Mouse (Mus musculus): Measurements from ENCODE around the gene Tada3. TPM values are rescaled to one million over a fixed set of nuclear protein-coding genes. Genes with fewer than 3 reads are reported as not detected.

The Tada3 gene
- total and polyA plus RNA-seq, 2 experiments from 2014 or later: 31.0 to 74.0 TPM

GRCm38 (mm10) chr6:113380480-113380879 is 2.8 kb upstream of the Tada3 start:
- DNase-seq (ENCODE audit: low spot score) (no peak), ATAC-seq (ENCODE audit: low FRiP score) (no peak)
- 92% methylated on average over 11 of the region's 11 CpGs for WGBS
- no peak overlapping the region for H3K9ac ChIP-seq (replicated peaks; ENCODE audit: low read length, poor library complexity, severe bottlenecking)
- H3K4me3 ChIP-seq (ENCODE audit: low read depth, low read length): no peak overlapping the region
- H3K27ac ChIP-seq (ENCODE audit: low read depth, low read length): no peak overlapping the region
- H3K27me3 ChIP-seq (ENCODE audit: insufficient read depth, low read length): no peaks in the 10 kb centered on the region
- no peaks in the 10 kb centered on the region; the same call in 1 of the 2 replicates for H3K4me1 ChIP-seq (ENCODE audit: insufficient read depth, low read length)
- peak; percentile 14; the same call in 1 of the 2 replicates for TF ChIP-seq CTCF (IDR thresholded peaks at IDR 0.05)
- no peaks in the 10 kb centered on the region for H3K9me3 ChIP-seq (ENCODE audit: low read length)
- H3K4me2 ChIP-seq (ENCODE audit: low read depth, low read length, poor library complexity, severe bottlenecking): no peak overlapping the region
- H3K36me3 ChIP-seq (ENCODE audit: insufficient read depth, low read length): peaks cover 32% of the 10 kb centered on the region

- no peak for DNase-seq (ENCODE audit: low spot score)
- no peak for ATAC-seq (ENCODE audit: low FRiP score)
- WGBS: 85% methylated on average over 6 of the region's 6 CpGs
- H3K4me3 ChIP-seq (ENCODE audit: low read depth, low read length): peak overlapping the region; percentile 99; the same call in 1 of the 2 replicates
- H3K27ac ChIP-seq (ENCODE audit: low read depth, low read length): no peak overlapping the region
- H3K4me1 ChIP-seq (ENCODE audit: insufficient read depth, low read length): no peaks in the 10 kb centered on the region; the same call in 1 of the 2 replicates
- peaks cover 33% of the 10 kb centered on the region for H3K36me3 ChIP-seq (ENCODE audit: insufficient read depth, low read length)
- H3K4me2 ChIP-seq (ENCODE audit: low read depth, low read length, poor library complexity, severe bottlenecking): peak overlapping the region; percentile 95; the same call in 1 of the 2 replicates
- no peak for TF ChIP-seq CTCF (IDR thresholded peaks at IDR 0.05)
- no peaks in the 10 kb centered on the region for H3K27me3 ChIP-seq (ENCODE audit: insufficient read depth, low read length)
- no peaks in the 10 kb centered on the region for H3K9me3 ChIP-seq (ENCODE audit: low read length)
- no peak overlapping the region for H3K9ac ChIP-seq (replicated peaks; ENCODE audit: low read length, poor library complexity, severe bottlenecking)
These were observed 1.6 kb upstream of the Tada3 start for GRCm38 (mm10) chr6:113379246-113379645.

- Histone ChIP-seq H3K27ac (ENCODE audit: low read depth, low read length) (peak overlapping the region; percentile 92), H3K36me3 (ENCODE audit: insufficient read depth, low read length) (peaks cover 42% of the 10 kb centered on the region), H3K9ac (replicated peaks; ENCODE audit: low read length, poor library complexity, severe bottlenecking) (peak overlapping the region; percentile 97), H3K4me1 (ENCODE audit: insufficient read depth, low read length) (no peaks in the 10 kb centered on the region; the same call in 1 of the 2 replicates), H3K27me3 (ENCODE audit: insufficient read depth, low read length) (no peaks in the 10 kb centered on the region), H3K4me2 (ENCODE audit: low read depth, low read length, poor library complexity, severe bottlenecking) (peak overlapping the region; percentile 95), H3K9me3 (ENCODE audit: low read length) (no peaks in the 10 kb centered on the region), H3K4me3 (ENCODE audit: low read depth, low read length) (peak overlapping the region; percentile 99)
- no peak; the same call in 1 of the 2 replicates for TF ChIP-seq CTCF (IDR thresholded peaks at IDR 0.05)
- WGBS: 8% methylated on average over 7 of the region's 7 CpGs
- ATAC-seq (ENCODE audit: low FRiP score) (no peak), DNase-seq (ENCODE audit: low spot score) (no peak)
These were observed 549 bp downstream of the Tada3 start for GRCm38 (mm10) chr6:113377172-113377495.

- ATAC-seq (ENCODE audit: low FRiP score) (no peak), DNase-seq (ENCODE audit: low spot score) (no peak)
- no peaks in the 10 kb centered on the region for H3K27me3 ChIP-seq (ENCODE audit: insufficient read depth, low read length)
- peaks cover 65% of the 10 kb centered on the region for H3K36me3 ChIP-seq (ENCODE audit: insufficient read depth, low read length)
- H3K9me3 ChIP-seq (ENCODE audit: low read length): no peaks in the 10 kb centered on the region
- WGBS: 95% methylated on average over 4 of the region's 4 CpGs
- H3K4me3 ChIP-seq (ENCODE audit: low read depth, low read length): no peak overlapping the region
- no peak overlapping the region for H3K4me2 ChIP-seq (ENCODE audit: low read depth, low read length, poor library complexity, severe bottlenecking)
- H3K27ac ChIP-seq (ENCODE audit: low read depth, low read length): no peak overlapping the region
- no peak for TF ChIP-seq CTCF (IDR thresholded peaks at IDR 0.05)
- no peak overlapping the region for H3K9ac ChIP-seq (replicated peaks; ENCODE audit: low read length, poor library complexity, severe bottlenecking)
- H3K4me1 ChIP-seq (ENCODE audit: insufficient read depth, low read length): no peaks in the 10 kb centered on the region; the same call in 1 of the 2 replicates
These were observed 4.2 kb downstream of the Tada3 start for GRCm38 (mm10) chr6:113373491-113373890.

GRCm38 (mm10) chr6:113370194-113370929 is 7.3 kb downstream of the Tada3 start:
- no peak for DNase-seq (ENCODE audit: low spot score)
- no peak overlapping the region for H3K9ac ChIP-seq (replicated peaks; ENCODE audit: low read length, poor library complexity, severe bottlenecking)
- peaks cover 69% of the 10 kb centered on the region for H3K36me3 ChIP-seq (ENCODE audit: insufficient read depth, low read length)
- no peak overlapping the region for H3K4me3 ChIP-seq (ENCODE audit: low read depth, low read length)
- no peaks in the 10 kb centered on the region for H3K4me1 ChIP-seq (ENCODE audit: insufficient read depth, low read length)
- WGBS: 94% methylated on average over 20 of the region's 20 CpGs
- TF ChIP-seq CTCF (IDR thresholded peaks at IDR 0.05): no peak
- H3K4me2 ChIP-seq (ENCODE audit: low read depth, low read length, poor library complexity, severe bottlenecking): no peak overlapping the region
- no peaks in the 10 kb centered on the region for H3K27me3 ChIP-seq (ENCODE audit: insufficient read depth, low read length)
- no peak overlapping the region for H3K27ac ChIP-seq (ENCODE audit: low read depth, low read length)
- H3K9me3 ChIP-seq (ENCODE audit: low read length): no peaks in the 10 kb centered on the region
- ATAC-seq (ENCODE audit: low FRiP score): no peak

- H3K27me3 ChIP-seq (ENCODE audit: insufficient read depth, low read length): no peaks in the 10 kb centered on the region
- no peak overlapping the region for H3K4me3 ChIP-seq (ENCODE audit: low read depth, low read length)
- H3K27ac ChIP-seq (ENCODE audit: low read depth, low read length): no peak overlapping the region
- no peak overlapping the region for H3K9ac ChIP-seq (replicated peaks; ENCODE audit: low read length, poor library complexity, severe bottlenecking)
- H3K9me3 ChIP-seq (ENCODE audit: low read length): no peaks in the 10 kb centered on the region
- no peak for TF ChIP-seq CTCF (IDR thresholded peaks at IDR 0.05)
- ATAC-seq (ENCODE audit: low FRiP score): peak; percentile 27; the same call in 1 of the 2 replicates
- peak; percentile 22 for DNase-seq (ENCODE audit: low spot score)
- no peaks in the 10 kb centered on the region for H3K4me1 ChIP-seq (ENCODE audit: insufficient read depth, low read length)
- 78% methylated on average over 5 of the region's 5 CpGs for WGBS
- no peak overlapping the region for H3K4me2 ChIP-seq (ENCODE audit: low read depth, low read length, poor library complexity, severe bottlenecking)
- H3K36me3 ChIP-seq (ENCODE audit: insufficient read depth, low read length): peaks cover 56% of the 10 kb centered on the region
These were observed 9.1 kb downstream of the Tada3 start for GRCm38 (mm10) chr6:113368577-113368976.
